In genomic region chr7:56129577-56129976, GRCm38 (mm10) we compare ENCODE assay signal across 24 mouse cellular contexts.
A peak's percentile ranks its signal among the peaks of the same experiment; 100 is the strongest.
DNase-seq lines count a peak whose midpoint lies in the region; ATAC-seq and TF ChIP-seq lines count a peak whose summit lies in the region.
"Had no signal": no experiment of that assay in that cellular context is flagged by ENCODE, and none has a peak within 500 bp of the region (broad histone marks: within the 10 kb centered on the region; RNA-seq: fewer than 3 reads in every experiment).

No protein-coding gene starts in this region.

- peak in 1 of 2 experiments; percentile 49; a peak in 1 of 4 replicates for TF ChIP-seq EP300 in MEL (IDR thresholded peaks at IDR 0.05; ENCODE audit: low read depth in 1 of 2, low read length in 2 of 2)

- TF ChIP-seq CTCF in MEL (IDR thresholded peaks at IDR 0.05 in 2 of 3, conservative IDR thresholded peaks at IDR 0.05 in 1 of 3; ENCODE audit: control insufficient read depth in 1 of 3, insufficient read depth in 1 of 3, low read depth in 2 of 3, low read length in 3 of 3, poor library complexity in 1 of 3, severe bottlenecking in 1 of 3), result no peak
- no peak for TF ChIP-seq CTCF in brain, embryonic 14.5 days (IDR thresholded peaks at IDR 0.05; ENCODE audit: borderline replicate concordance, extremely low read depth, insufficient read depth, insufficient read length)
- no peak for TF ChIP-seq CTCF in forebrain, postnatal 0 days (IDR thresholded peaks at IDR 0.05; ENCODE audit: low read depth)

- 76% methylated on average over 3 of the region's 3 CpGs for WGBS in forebrain, postnatal 0 days
- WGBS in kidney, embryonic 14.5 days, result 92% methylated on average over 3 of the region's 3 CpGs

- H3K9ac ChIP-seq in MEL (ENCODE audit: control insufficient read depth, low read depth, low read length, poor library complexity, severe bottlenecking), result no peak overlapping the region
- H3K9ac ChIP-seq in forebrain, postnatal 0 days, result no peak overlapping the region
- H3K9ac ChIP-seq in kidney, embryonic 14.5 days (ENCODE audit: low read depth, low read length), result no peak overlapping the region

- peak; percentile 64 for ATAC-seq in megakaryocyte progenitor cell, adult 5-6 weeks (replicated peaks; ENCODE audit: poor library complexity)
- ATAC-seq in megakaryocyte-erythroid progenitor cell, adult 5-6 weeks (replicated peaks; ENCODE audit: low FRiP score, low TSS enrichment, poor library complexity, severe bottlenecking), result peak; percentile 79
- no peak for ATAC-seq in forebrain, postnatal 0 days
- ATAC-seq in kidney, embryonic 14.5 days (ENCODE audit: low FRiP score, low TSS enrichment), result no peak
- ATAC-seq: activated CD4-positive, CD25-positive, alpha-beta regulatory T cell, adult 4 months; CD4-positive, CD25-positive, alpha-beta regulatory T cell, adult 4 months; Patski had no signal

- peaks cover 0 to 6% of the 10 kb centered on the region in 2 experiments; a peak in 2 of 4 replicates for H3K4me1 ChIP-seq in MEL (ENCODE audit: control insufficient read depth in 1 of 2, insufficient read depth in 2 of 2, low read length in 2 of 2)
- H3K4me1 ChIP-seq in forebrain, postnatal 0 days (ENCODE audit: insufficient read depth), result no peaks in the 10 kb centered on the region
- H3K4me1 ChIP-seq in kidney, embryonic 14.5 days (ENCODE audit: control insufficient read depth, insufficient read depth, low read length), result no peaks in the 10 kb centered on the region

- H3K36me3 ChIP-seq in MEL (ENCODE audit: control insufficient read depth in 1 of 2, insufficient read depth in 2 of 2, low read length in 2 of 2), result peaks cover 10 to 15% of the 10 kb centered on the region in 2 experiments
- H3K36me3 ChIP-seq in forebrain, postnatal 0 days (ENCODE audit: insufficient read depth), result peaks cover 31% of the 10 kb centered on the region
- H3K36me3 ChIP-seq in kidney, embryonic 14.5 days (ENCODE audit: control insufficient read depth, insufficient read depth, low read length), result peaks cover 46% of the 10 kb centered on the region

- H3K4me2 ChIP-seq in forebrain, postnatal 0 days (ENCODE audit: low read depth), result no peak overlapping the region
- H3K4me2 ChIP-seq in kidney, embryonic 14.5 days (replicated peaks; ENCODE audit: low read depth, low read length), result no peak overlapping the region

- H3K4me3 ChIP-seq in MEL (ENCODE audit: control insufficient read depth in 1 of 2, insufficient read depth in 1 of 2, low read depth in 2 of 2, low read length in 2 of 2), result no peak overlapping the region
- H3K4me3 ChIP-seq in forebrain, postnatal 0 days (ENCODE audit: low read depth, low read length), result no peak overlapping the region
- H3K4me3 ChIP-seq in kidney, embryonic 14.5 days (ENCODE audit: low read length), result no peak overlapping the region

- no peak for TF ChIP-seq POLR2A in MEL (IDR thresholded peaks at IDR 0.05; ENCODE audit: control insufficient read depth in 1 of 2, insufficient read depth in 1 of 2, low read depth in 1 of 2, low read length in 2 of 2, poor library complexity in 1 of 2)
- TF ChIP-seq POLR2A in brain, embryonic 14.5 days (IDR thresholded peaks at IDR 0.05; ENCODE audit: borderline replicate concordance, extremely low read depth, insufficient read depth, insufficient read length, poor library complexity, severe bottlenecking), result no peak

- H3K9me3 ChIP-seq in MEL (replicated peaks; ENCODE audit: insufficient read depth, low read length), result no peaks in the 10 kb centered on the region
- no peaks in the 10 kb centered on the region for H3K9me3 ChIP-seq in forebrain, postnatal 0 days (ENCODE audit: low read length)
- H3K9me3 ChIP-seq in kidney, embryonic 14.5 days (ENCODE audit: control insufficient read depth, low read length), result no peaks in the 10 kb centered on the region
- H3K9me3 ChIP-seq: G1E had no signal

- H3K27me3 ChIP-seq in MEL (ENCODE audit: control insufficient read depth in 1 of 2, insufficient read depth in 2 of 2, low read length in 2 of 2), result no peaks in the 10 kb centered on the region
- no peaks in the 10 kb centered on the region for H3K27me3 ChIP-seq in forebrain, postnatal 0 days (ENCODE audit: insufficient read depth, low read length)
- H3K27me3 ChIP-seq in kidney, embryonic 14.5 days (ENCODE audit: control insufficient read depth, insufficient read depth, low read length), result no peaks in the 10 kb centered on the region
- H3K27me3 ChIP-seq: CH12.LX, Patski had no signal

- H3K79me2 ChIP-seq in MEL (ENCODE audit: control insufficient read depth, insufficient read depth, low read length, poor library complexity), result no peaks in the 10 kb centered on the region

- peak; percentile 53 for DNase-seq in MEL (ENCODE audit: low read depth, low spot score)
- peak; percentile 5 for DNase-seq in brain, embryonic 14.5 days (ENCODE audit: low read depth)
- no peak for DNase-seq in forebrain, postnatal 0 days
- no peak for DNase-seq in liver
- no peak for DNase-seq in gastrocnemius, postnatal 10 days
- DNase-seq: adrenal gland, adult 2 months; adrenal gland, adult 8-10 months; adrenal gland, postnatal 10 days; adrenal gland, postnatal 14 days; adrenal gland, postnatal 25 days; adrenal gland, postnatal 36 days; B cell, adult 2 months; cerebellum, adult 11 months; cerebellum, adult 11-12 months; cerebellum, adult 18-20 months; cerebellum, adult 2 months had no signal

- TF ChIP-seq RAD21 in MEL (IDR thresholded peaks at IDR 0.05; ENCODE audit: low read depth, low read length), result no peak

- no peak overlapping the region for H3K27ac ChIP-seq in MEL (ENCODE audit: control insufficient read depth, low read depth, low read length)
- no peak overlapping the region for H3K27ac ChIP-seq in forebrain, postnatal 0 days (ENCODE audit: low read depth, low read length)
- no peak overlapping the region for H3K27ac ChIP-seq in kidney, embryonic 14.5 days (ENCODE audit: low read depth, low read length)

TF ChIP-seq in MEL, 35 proteins besides CTCF, POLR2A, EP300 and RAD21:
- TF ChIP-seq USF1 (IDR thresholded peaks at IDR 0.05; ENCODE audit: low read depth, low read length), result no peak
- no peak for TF ChIP-seq RCOR1 (IDR thresholded peaks at IDR 0.05; ENCODE audit: low read depth, low read length)
- no peak for TF ChIP-seq SIN3A (IDR thresholded peaks at IDR 0.05; ENCODE audit: low read length)
- no peak for TF ChIP-seq ZC3H11A (IDR thresholded peaks at IDR 0.05; ENCODE audit: low read depth, low read length)
- no peak for TF ChIP-seq GABPA (IDR thresholded peaks at IDR 0.05; ENCODE audit: low read depth, low read length)
- no peak for TF ChIP-seq SMC3 (IDR thresholded peaks at IDR 0.05; ENCODE audit: low read depth, low read length)
- TF ChIP-seq POLR2AphosphoS5 (IDR thresholded peaks at IDR 0.05; ENCODE audit: borderline replicate concordance, low read depth, low read length), result no peak
- TF ChIP-seq ETS1 (IDR thresholded peaks at IDR 0.05; ENCODE audit: low read depth, low read length), result 0 out of 2 replicates have a peak, but pooled peaks have one; percentile 17
- TF ChIP-seq USF2 (IDR thresholded peaks at IDR 0.05; ENCODE audit: borderline replicate concordance in 1 of 2, insufficient read depth in 1 of 2, low read depth in 1 of 2, low read length in 2 of 2), result no peak
- no peak for TF ChIP-seq ZNF384 (IDR thresholded peaks at IDR 0.05; ENCODE audit: low read depth, low read length)
- TF ChIP-seq GATA1 (IDR thresholded peaks at IDR 0.05; ENCODE audit: low read depth, low read length), result peak; percentile 63
- no peak for TF ChIP-seq ZKSCAN1 (IDR thresholded peaks at IDR 0.05; ENCODE audit: low read depth, low read length)
- TF ChIP-seq MXI1 (IDR thresholded peaks at IDR 0.05; ENCODE audit: low read depth, low read length), result no peak
- no peak for TF ChIP-seq CHD2 (IDR thresholded peaks at IDR 0.05; ENCODE audit: low read length)
- TF ChIP-seq NELFE (IDR thresholded peaks at IDR 0.05; ENCODE audit: low read depth, low read length), result no peak
- TF ChIP-seq ELF1 (IDR thresholded peaks at IDR 0.05; ENCODE audit: low read depth, low read length), result no peak
- TF ChIP-seq MEF2A (IDR thresholded peaks at IDR 0.05; ENCODE audit: extremely low read depth, insufficient replicate concordance, low read depth, low read length, poor library complexity, severe bottlenecking), result no peak
TF ChIP-seq in MEL: peak in this region for 2.

Comparison
In these comparisons a context has a peak if more than half of its experiments do, and no peak if none do; other contexts are left out.
1. DNase-seq: peak in MEL (single experiment) and brain, embryonic 14.5 days (single experiment); none in forebrain, postnatal 0 days (single experiment), liver (single experiment) and gastrocnemius, postnatal 10 days (single experiment).
2. ATAC-seq: peak in megakaryocyte progenitor cell, adult 5-6 weeks (single experiment) and megakaryocyte-erythroid progenitor cell, adult 5-6 weeks (single experiment); none in forebrain, postnatal 0 days (single experiment) and kidney, embryonic 14.5 days (single experiment).